Mouse (Mus musculus): ENCODE data around the gene Rbx1. TPM values are rescaled to one million over a fixed set of nuclear protein-coding genes. Genes with fewer than 3 reads are reported as not detected.
"Not testable (repeated sequence)": the region's sequence is repeated elsewhere in the genome, so short reads cannot be mapped to it uniquely, and the experiment has no call there.

Rbx1 gene
- polyA plus RNA-seq (2014; fragmentation: Nextera tagmentation; extraction: Ambion mirVana): 452 and 483 TPM in 2 replicates

- Histone ChIP-seq H3K4me1 (replicated peaks; ENCODE audit: control insufficient read depth, insufficient read depth, low read length) (peaks cover 19% of the 10 kb centered on the region), H3K9me3 (ENCODE audit: control insufficient read depth, low read length) (0 out of 2 replicates have a peak, but pooled peaks cover 3% of the 10 kb centered on the region), H3K27me3 (ENCODE audit: control insufficient read depth, insufficient read depth, low read length) (no peaks in the 10 kb centered on the region), H3K4me2 (replicated peaks) (peak within 1 kb of the TSS; percentile 72), H3K4me3 (replicated peaks; ENCODE audit: low read length) (peak within 1 kb of the TSS; percentile 47), H3K36me3 (replicated peaks; ENCODE audit: control insufficient read depth, insufficient read depth) (peaks cover 17% of the 10 kb centered on the region), H3K27ac (peak within 1 kb of the TSS; percentile 85), H3K9ac (peak within 1 kb of the TSS; percentile 68)
- DNase-seq (ENCODE audit: low spot score) (peak; percentile 98), ATAC-seq (ENCODE audit: low FRiP score) (peak; percentile 99)
- 1% methylated on average over 59 of the region's 62 CpGs for WGBS
These were observed at the start of gene Rbx1 for GRCm38 (mm10) chr15:81465901-81466737. Rbx1 (plus strand) TSS chr15:81466296.

- H3K4me2 ChIP-seq (replicated peaks): peak overlapping the region; percentile 34; the same call in 1 of the 2 replicates
- not testable (repeated sequence) for H3K27ac ChIP-seq; H3K4me3 ChIP-seq (replicated peaks; ENCODE audit: low read length); H3K27me3 ChIP-seq (ENCODE audit: control insufficient read depth, insufficient read depth, low read length); H3K9me3 ChIP-seq (ENCODE audit: control insufficient read depth, low read length); DNase-seq (ENCODE audit: low spot score); ATAC-seq (ENCODE audit: low FRiP score); H3K4me1 ChIP-seq (replicated peaks; ENCODE audit: control insufficient read depth, insufficient read depth, low read length); H3K36me3 ChIP-seq (replicated peaks; ENCODE audit: control insufficient read depth, insufficient read depth)
- WGBS: 12% methylated on average over 22 of the region's 22 CpGs
- H3K9ac ChIP-seq: peak overlapping the region; percentile 12; the same call in 1 of the 2 replicates
These were observed 49.3 kb upstream of the Rbx1 start for GRCm38 (mm10) chr15:81416763-81417310.

DNA sequence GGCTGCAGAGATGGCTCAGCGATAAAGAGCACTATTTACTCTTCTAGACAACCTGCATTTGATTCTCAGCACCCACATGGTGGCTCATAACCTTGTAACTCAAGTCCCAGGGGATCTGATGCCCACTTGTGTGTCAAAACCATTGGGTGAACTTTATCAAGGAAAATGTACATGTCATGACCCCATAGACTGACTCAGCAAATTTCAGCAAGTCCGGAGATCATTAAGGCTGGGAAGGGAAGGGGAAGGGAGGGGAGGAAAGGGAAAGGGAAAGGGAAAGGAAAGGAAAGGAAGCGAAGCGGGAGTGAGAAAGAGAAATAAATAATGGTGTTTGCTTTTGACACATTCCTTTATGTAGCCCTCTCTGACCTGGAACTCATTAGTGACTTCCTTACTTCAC is 48.0 kb upstream of the Rbx1 start:
- Histone ChIP-seq H3K4me1 (replicated peaks; ENCODE audit: control insufficient read depth, insufficient read depth, low read length) (no peaks in the 10 kb centered on the region), H3K9ac (no peak overlapping the region), H3K27ac (no peak overlapping the region), H3K9me3 (ENCODE audit: control insufficient read depth, low read length) (no peaks in the 10 kb centered on the region), H3K4me3 (replicated peaks; ENCODE audit: low read length) (no peak overlapping the region), H3K27me3 (ENCODE audit: control insufficient read depth, insufficient read depth, low read length) (no peaks in the 10 kb centered on the region), H3K36me3 (replicated peaks; ENCODE audit: control insufficient read depth, insufficient read depth) (0 out of 2 replicates have a peak, but pooled peaks cover 3% of the 10 kb centered on the region), H3K4me2 (replicated peaks) (no peak overlapping the region)
- DNase-seq (ENCODE audit: low spot score) (no peak), ATAC-seq (ENCODE audit: low FRiP score) (no peak)
- WGBS: 98% methylated on average over 4 of the region's 4 CpGs

GRCm38 (mm10) chr15:81421454-81421853 is 44.6 kb upstream of the Rbx1 start:
- 88% methylated on average over 1 of the region's 1 CpGs for WGBS
- Histone ChIP-seq H3K27ac (no peak overlapping the region), H3K4me3 (replicated peaks; ENCODE audit: low read length) (no peak overlapping the region), H3K27me3 (ENCODE audit: control insufficient read depth, insufficient read depth, low read length) (no peaks in the 10 kb centered on the region), H3K9me3 (ENCODE audit: control insufficient read depth, low read length) (no peaks in the 10 kb centered on the region), H3K4me2 (replicated peaks) (no peak overlapping the region), H3K9ac (no peak overlapping the region), H3K36me3 (replicated peaks; ENCODE audit: control insufficient read depth, insufficient read depth) (0 out of 2 replicates have a peak, but pooled peaks cover 3% of the 10 kb centered on the region), H3K4me1 (replicated peaks; ENCODE audit: control insufficient read depth, insufficient read depth, low read length) (no peaks in the 10 kb centered on the region)
- DNase-seq (ENCODE audit: low spot score) (no peak), ATAC-seq (ENCODE audit: low FRiP score) (no peak)

GRCm38 (mm10) chr15:81422156-81422681 is 43.9 kb upstream of the Rbx1 start:
- Histone ChIP-seq H3K4me3 (replicated peaks; ENCODE audit: low read length) (no peak overlapping the region), H3K9me3 (ENCODE audit: control insufficient read depth, low read length) (no peaks in the 10 kb centered on the region), H3K4me1 (replicated peaks; ENCODE audit: control insufficient read depth, insufficient read depth, low read length) (no peaks in the 10 kb centered on the region), H3K9ac (no peak overlapping the region), H3K27ac (no peak overlapping the region), H3K27me3 (ENCODE audit: control insufficient read depth, insufficient read depth, low read length) (no peaks in the 10 kb centered on the region), H3K36me3 (replicated peaks; ENCODE audit: control insufficient read depth, insufficient read depth) (peaks cover 5% of the 10 kb centered on the region), H3K4me2 (replicated peaks) (no peak overlapping the region)
- DNase-seq (ENCODE audit: low spot score) (no peak), ATAC-seq (ENCODE audit: low FRiP score) (no peak)
- WGBS: 81% methylated on average over 7 of the region's 7 CpGs

GRCm38 (mm10) chr15:81425311-81425710 is 40.8 kb upstream of the Rbx1 start:
- Histone ChIP-seq H3K27me3 (ENCODE audit: control insufficient read depth, insufficient read depth, low read length) (no peaks in the 10 kb centered on the region), H3K27ac (no peak overlapping the region), H3K36me3 (replicated peaks; ENCODE audit: control insufficient read depth, insufficient read depth) (peaks cover 30% of the 10 kb centered on the region), H3K4me2 (replicated peaks) (no peak overlapping the region), H3K4me3 (replicated peaks; ENCODE audit: low read length) (no peak overlapping the region), H3K4me1 (replicated peaks; ENCODE audit: control insufficient read depth, insufficient read depth, low read length) (no peaks in the 10 kb centered on the region), H3K9me3 (ENCODE audit: control insufficient read depth, low read length) (no peaks in the 10 kb centered on the region), H3K9ac (no peak overlapping the region)
- ATAC-seq (ENCODE audit: low FRiP score): no peak
- no peak for DNase-seq (ENCODE audit: low spot score)
- WGBS: 70% methylated on average over 3 of the region's 3 CpGs

GRCm38 (mm10) chr15:81427947-81428346 is 38.1 kb upstream of the Rbx1 start:
- Histone ChIP-seq H3K36me3 (replicated peaks; ENCODE audit: control insufficient read depth, insufficient read depth) (peaks cover 53% of the 10 kb centered on the region), H3K9me3 (ENCODE audit: control insufficient read depth, low read length) (no peaks in the 10 kb centered on the region), H3K27ac (no peak overlapping the region), H3K4me1 (replicated peaks; ENCODE audit: control insufficient read depth, insufficient read depth, low read length) (no peaks in the 10 kb centered on the region), H3K4me2 (replicated peaks) (no peak overlapping the region), H3K27me3 (ENCODE audit: control insufficient read depth, insufficient read depth, low read length) (no peaks in the 10 kb centered on the region), H3K9ac (no peak overlapping the region), H3K4me3 (replicated peaks; ENCODE audit: low read length) (no peak overlapping the region)
- ATAC-seq (ENCODE audit: low FRiP score) (no peak), DNase-seq (ENCODE audit: low spot score) (no peak)
- WGBS: 98% methylated on average over 2 of the region's 2 CpGs

- Histone ChIP-seq H3K4me1 (replicated peaks; ENCODE audit: control insufficient read depth, insufficient read depth, low read length) (no peaks in the 10 kb centered on the region), H3K4me2 (replicated peaks) (no peak overlapping the region), H3K36me3 (replicated peaks; ENCODE audit: control insufficient read depth, insufficient read depth) (peaks cover 53% of the 10 kb centered on the region), H3K9ac (no peak overlapping the region), H3K27me3 (ENCODE audit: control insufficient read depth, insufficient read depth, low read length) (no peaks in the 10 kb centered on the region), H3K4me3 (replicated peaks; ENCODE audit: low read length) (no peak overlapping the region), H3K9me3 (ENCODE audit: control insufficient read depth, low read length) (no peaks in the 10 kb centered on the region), H3K27ac (no peak overlapping the region)
- WGBS: 93% methylated on average over 1 of the region's 1 CpGs
- ATAC-seq (ENCODE audit: low FRiP score): no peak
- no peak for DNase-seq (ENCODE audit: low spot score)
These were observed 34.9 kb upstream of the Rbx1 start for GRCm38 (mm10) chr15:81431195-81431594.

GRCm38 (mm10) chr15:81438345-81438744 is 27.8 kb upstream of the Rbx1 start:
- Histone ChIP-seq H3K9me3 (ENCODE audit: control insufficient read depth, low read length) (no peaks in the 10 kb centered on the region), H3K36me3 (replicated peaks; ENCODE audit: control insufficient read depth, insufficient read depth) (peaks cover 39% of the 10 kb centered on the region), H3K27me3 (ENCODE audit: control insufficient read depth, insufficient read depth, low read length) (no peaks in the 10 kb centered on the region), H3K27ac (no peak overlapping the region), H3K9ac (no peak overlapping the region), H3K4me2 (replicated peaks) (no peak overlapping the region), H3K4me1 (replicated peaks; ENCODE audit: control insufficient read depth, insufficient read depth, low read length) (no peaks in the 10 kb centered on the region), H3K4me3 (replicated peaks; ENCODE audit: low read length) (no peak overlapping the region)
- ATAC-seq (ENCODE audit: low FRiP score) (no peak), DNase-seq (ENCODE audit: low spot score) (no peak)
- 93% methylated on average over 1 of the region's 1 CpGs for WGBS
